Mouse (Mus musculus): ENCODE results near the gene Jak3. TPM values are rescaled to one million over a fixed set of nuclear protein-coding genes. Genes with fewer than 3 reads are reported as not detected.

The Jak3 gene
- polyA plus RNA-seq, 1 experiment from 2014 or later, result 5.2 TPM

DNA sequence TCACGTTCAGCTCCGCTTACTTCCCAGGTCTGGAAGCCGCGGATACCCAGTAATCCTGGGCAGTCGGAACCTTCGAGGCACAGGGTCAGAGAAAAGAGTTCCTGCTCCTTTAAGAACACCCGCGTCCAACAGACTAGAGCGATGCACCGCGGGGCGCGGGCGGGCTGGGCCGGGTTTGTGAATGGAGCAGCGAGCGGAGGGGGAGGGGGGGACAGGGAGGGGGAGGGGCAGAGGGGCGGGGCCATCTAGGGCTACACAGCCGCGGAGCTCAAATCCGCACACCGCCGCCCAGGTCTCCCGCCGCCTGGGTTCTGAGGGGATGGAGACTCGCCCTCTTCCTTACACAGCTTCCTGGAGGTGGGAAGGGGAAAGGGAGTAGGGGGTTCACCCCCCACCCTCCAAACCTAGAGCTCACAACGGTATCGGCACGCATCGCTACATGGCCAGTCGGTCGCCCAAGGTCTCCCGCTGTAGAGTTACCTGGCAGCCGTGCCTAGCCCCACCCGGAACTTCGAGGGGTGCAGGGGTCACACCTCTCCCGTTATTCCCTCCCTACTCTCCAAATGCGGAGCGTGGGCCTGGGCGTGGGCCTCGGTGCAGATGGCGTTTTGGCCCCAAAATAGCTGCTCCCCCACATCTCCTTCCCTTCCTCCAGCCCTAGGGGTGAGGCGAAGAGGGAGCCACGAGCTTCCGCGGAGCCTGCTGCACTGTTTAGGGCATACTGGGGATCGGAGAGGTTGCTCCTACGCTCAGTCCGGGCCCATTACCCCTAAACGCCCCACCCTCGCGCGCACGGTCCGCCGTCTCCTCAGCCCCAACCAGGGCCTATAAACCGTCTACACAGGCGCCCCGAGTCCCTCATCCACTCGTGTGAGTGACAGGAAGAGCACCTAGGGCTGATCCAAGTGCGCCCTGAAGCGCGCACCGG is 5.2 kb upstream of the Jak3 start:
- WGBS, result under 1% methylated on average over 53 of the region's 64 CpGs
- Histone ChIP-seq H3K4me3 (ENCODE audit: low read length) (peak overlapping the region; percentile 43), H3K4me2 (replicated peaks; ENCODE audit: low read depth, low read length) (peak overlapping the region; percentile 90), H3K27me3 (ENCODE audit: control insufficient read depth, insufficient read depth, low read length) (peaks cover 41% of the 10 kb centered on the region), H3K36me3 (ENCODE audit: control insufficient read depth, insufficient read depth, low read length) (no peaks in the 10 kb centered on the region), H3K27ac (ENCODE audit: low read depth, low read length) (no peak overlapping the region), H3K9ac (ENCODE audit: low read depth, low read length) (no peak overlapping the region), H3K9me3 (ENCODE audit: control insufficient read depth, low read length) (no peaks in the 10 kb centered on the region), H3K4me1 (ENCODE audit: control insufficient read depth, insufficient read depth, low read length) (peaks cover 28% of the 10 kb centered on the region; the same call in 1 of the 2 replicates)
- peak; percentile 55 for ATAC-seq (ENCODE audit: low FRiP score, low TSS enrichment)

DNA sequence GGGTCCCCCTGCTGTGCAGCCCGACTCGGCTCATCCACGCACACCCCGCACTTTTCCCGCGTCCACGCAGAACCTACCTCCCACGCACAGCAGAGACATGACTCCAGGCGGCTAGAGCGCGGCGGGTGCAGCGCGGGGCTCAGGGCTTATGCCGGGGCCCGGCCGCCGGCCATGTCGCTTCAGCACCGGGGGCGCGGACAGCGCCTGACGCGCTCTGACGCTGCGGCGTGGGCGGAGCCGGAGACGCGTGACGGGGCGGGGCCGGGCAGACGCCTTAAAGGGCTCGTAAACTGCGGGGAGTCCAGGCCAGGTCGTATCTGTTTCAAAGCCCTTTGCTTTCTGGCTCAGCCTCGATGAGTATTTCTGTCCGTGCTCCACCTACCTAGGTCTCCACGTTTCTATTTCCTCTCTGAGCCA is 4.5 kb upstream of the Jak3 start, which contains the start of gene Unc13a:
Unc13a (minus strand) TSS at position 209 of the 417 bp plus-strand sequence.
- 0% methylated on average over 42 of the region's 42 CpGs for WGBS
- no peaks in the 10 kb centered on the region for H3K36me3 ChIP-seq (ENCODE audit: control insufficient read depth, insufficient read depth, low read length)
- no peaks in the 10 kb centered on the region for H3K9me3 ChIP-seq (ENCODE audit: control insufficient read depth, low read length)
- 0 out of 2 replicates have a peak within 1 kb of the TSS, but pooled peaks have one; percentile 28 for H3K9ac ChIP-seq (ENCODE audit: low read depth, low read length)
- peak within 1 kb of the TSS; percentile 90 for H3K4me2 ChIP-seq (replicated peaks; ENCODE audit: low read depth, low read length)
- H3K27me3 ChIP-seq (ENCODE audit: control insufficient read depth, insufficient read depth, low read length), result peaks cover 44% of the 10 kb centered on the region
- H3K4me3 ChIP-seq (ENCODE audit: low read length), result peak within 1 kb of the TSS; percentile 43
- H3K4me1 ChIP-seq (ENCODE audit: control insufficient read depth, insufficient read depth, low read length), result peaks cover 32% of the 10 kb centered on the region; the same call in 1 of the 2 replicates
- H3K27ac ChIP-seq (ENCODE audit: low read depth, low read length), result no peak within 1 kb of the TSS
- peak; percentile 71 for ATAC-seq (ENCODE audit: low FRiP score, low TSS enrichment)

DNA sequence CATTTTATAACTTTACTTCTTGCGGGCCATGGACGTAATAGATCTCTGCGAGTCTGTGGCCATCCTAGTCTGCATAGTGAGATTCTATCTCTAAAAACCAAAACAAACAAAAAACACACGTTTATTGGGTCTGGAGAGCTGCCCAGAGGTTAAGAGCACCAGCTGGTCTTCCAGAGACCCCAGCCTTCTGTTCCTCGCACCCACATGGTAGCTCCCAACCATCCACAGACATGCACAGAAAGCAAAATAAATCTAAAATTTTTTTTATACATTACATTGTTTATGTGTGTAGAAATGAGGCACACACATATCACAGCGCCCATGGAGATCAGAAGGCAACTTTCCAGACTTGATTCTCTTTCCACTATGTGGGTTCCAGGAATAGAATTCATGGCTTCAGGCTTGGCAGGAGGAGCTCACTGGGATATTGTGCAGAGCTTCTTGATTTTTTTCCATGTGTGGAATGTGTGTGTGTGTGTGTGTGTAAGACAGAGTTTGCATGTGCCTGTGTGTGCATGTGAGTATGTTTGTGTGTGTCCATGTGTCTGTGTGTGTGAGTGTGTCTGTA is 3.8 kb upstream of the Jak3 start:
- Histone ChIP-seq H3K4me1 (ENCODE audit: control insufficient read depth, insufficient read depth, low read length) (peaks cover 33% of the 10 kb centered on the region; the same call in 1 of the 2 replicates), H3K9me3 (ENCODE audit: control insufficient read depth, low read length) (no peaks in the 10 kb centered on the region), H3K4me3 (ENCODE audit: low read length) (peak overlapping the region; percentile 43; the same call in 1 of the 2 replicates), H3K4me2 (replicated peaks; ENCODE audit: low read depth, low read length) (peak overlapping the region; percentile 90), H3K36me3 (ENCODE audit: control insufficient read depth, insufficient read depth, low read length) (no peaks in the 10 kb centered on the region), H3K9ac (ENCODE audit: low read depth, low read length) (no peak overlapping the region), H3K27ac (ENCODE audit: low read depth, low read length) (no peak overlapping the region), H3K27me3 (ENCODE audit: control insufficient read depth, insufficient read depth, low read length) (peaks cover 49% of the 10 kb centered on the region)
- 50% methylated on average over 6 of the region's 6 CpGs for WGBS
- ATAC-seq (ENCODE audit: low FRiP score, low TSS enrichment), result no peak

DNA sequence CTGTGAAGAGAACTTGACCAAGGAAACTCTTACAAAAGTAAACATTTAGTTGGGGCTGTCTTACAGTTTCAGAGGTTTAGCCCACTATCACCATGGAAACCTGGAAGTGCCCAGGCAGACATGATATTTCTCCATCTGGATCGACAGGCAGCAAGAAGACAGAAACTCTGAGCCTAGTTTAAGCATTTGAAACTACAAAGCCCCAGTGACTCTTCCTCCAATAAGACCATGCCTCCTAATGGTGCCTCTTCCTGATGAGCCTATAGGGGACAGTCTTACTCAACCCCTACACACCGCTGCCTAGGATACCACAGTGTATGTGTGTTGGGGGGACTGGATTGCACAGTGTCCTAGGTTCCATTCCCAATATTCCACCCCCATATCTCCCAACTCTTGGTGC is 2.0 kb upstream of the Jak3 start:
- peaks cover 54% of the 10 kb centered on the region for H3K27me3 ChIP-seq (ENCODE audit: control insufficient read depth, insufficient read depth, low read length)
- H3K4me2 ChIP-seq (replicated peaks; ENCODE audit: low read depth, low read length), result no peak overlapping the region
- 76% methylated on average over 2 of the region's 2 CpGs for WGBS

DNA sequence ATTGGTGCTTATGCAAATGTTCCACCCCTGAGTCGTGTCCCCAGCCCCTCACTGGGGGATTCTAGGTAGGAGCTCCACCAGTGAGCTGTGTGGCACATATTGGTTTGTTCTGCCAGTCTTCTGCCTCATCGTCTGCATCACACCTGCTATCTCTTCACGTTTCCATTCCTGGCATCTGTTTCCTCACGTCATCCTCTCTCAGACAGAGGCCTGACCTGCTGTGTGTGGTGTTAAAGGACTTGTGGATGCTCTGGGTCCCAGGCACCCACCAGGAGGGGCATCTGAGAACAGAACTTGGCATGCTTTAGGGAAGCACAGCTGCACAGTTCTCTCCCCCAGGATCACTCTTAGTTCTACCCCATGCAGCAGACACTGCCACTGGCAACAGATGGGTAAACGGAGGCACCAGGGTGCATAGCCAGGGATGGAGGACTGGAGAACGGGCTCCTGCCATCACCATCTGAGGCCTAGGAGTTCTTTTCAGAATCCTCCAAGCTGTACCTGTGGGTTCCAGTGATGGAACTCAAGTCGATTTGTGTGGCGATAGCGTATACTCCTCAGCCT is 558 bp upstream of the Jak3 start:
- H3K27me3 ChIP-seq (ENCODE audit: control insufficient read depth, insufficient read depth, low read length), result peaks cover 54% of the 10 kb centered on the region
- peak overlapping the region; percentile 94 for H3K4me2 ChIP-seq (replicated peaks; ENCODE audit: low read depth, low read length)
- H3K4me1 ChIP-seq (ENCODE audit: control insufficient read depth, insufficient read depth, low read length), result peaks cover 29% of the 10 kb centered on the region; the same call in 1 of the 2 replicates
- no peaks in the 10 kb centered on the region for H3K9me3 ChIP-seq (ENCODE audit: control insufficient read depth, low read length)
- H3K9ac ChIP-seq (ENCODE audit: low read depth, low read length), result no peak overlapping the region
- no peaks in the 10 kb centered on the region for H3K36me3 ChIP-seq (ENCODE audit: control insufficient read depth, insufficient read depth, low read length)
- H3K27ac ChIP-seq (ENCODE audit: low read depth, low read length), result no peak overlapping the region
- H3K4me3 ChIP-seq (ENCODE audit: low read length), result peak overlapping the region; percentile 63; the same call in 1 of the 2 replicates
- WGBS, result 35% methylated on average over 9 of the region's 9 CpGs
- ATAC-seq (ENCODE audit: low FRiP score, low TSS enrichment), result no peak

More for the DNA sequence above, 2.0 kb upstream of the Jak3 start:
- Histone ChIP-seq H3K27ac (ENCODE audit: low read depth, low read length) (no peak overlapping the region), H3K4me3 (ENCODE audit: low read length) (no peak overlapping the region), H3K36me3 (ENCODE audit: control insufficient read depth, insufficient read depth, low read length) (no peaks in the 10 kb centered on the region), H3K9ac (ENCODE audit: low read depth, low read length) (no peak overlapping the region), H3K9me3 (ENCODE audit: control insufficient read depth, low read length) (no peaks in the 10 kb centered on the region), H3K4me1 (ENCODE audit: control insufficient read depth, insufficient read depth, low read length) (peaks cover 23% of the 10 kb centered on the region; the same call in 1 of the 2 replicates)
- ATAC-seq (ENCODE audit: low FRiP score, low TSS enrichment), result no peak

DNA sequence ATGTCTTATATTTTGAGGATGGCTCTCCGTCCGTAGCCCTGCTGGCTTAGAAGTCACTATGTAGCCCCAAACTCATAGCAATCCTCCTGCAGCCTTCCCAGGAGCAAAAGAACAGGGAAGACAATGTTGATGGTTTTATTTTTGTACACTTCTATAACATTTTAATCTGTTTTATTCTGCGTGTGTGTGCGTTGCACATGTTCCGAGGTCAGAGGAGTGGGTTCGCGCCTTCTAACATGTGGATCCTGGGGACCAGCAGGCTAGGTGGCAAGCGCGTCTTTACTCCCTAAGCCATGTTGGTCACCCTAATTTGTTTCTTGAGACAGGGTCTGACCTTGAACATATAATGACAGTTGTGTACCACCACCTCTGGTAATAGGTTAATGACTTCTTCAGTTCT is 707 bp downstream of the Jak3 start:
- WGBS, result 52% methylated on average over 9 of the region's 9 CpGs
- Histone ChIP-seq H3K4me2 (replicated peaks; ENCODE audit: low read depth, low read length) (peak overlapping the region; percentile 94), H3K27me3 (ENCODE audit: control insufficient read depth, insufficient read depth, low read length) (peaks cover 61% of the 10 kb centered on the region), H3K36me3 (ENCODE audit: control insufficient read depth, insufficient read depth, low read length) (no peaks in the 10 kb centered on the region), H3K9me3 (ENCODE audit: control insufficient read depth, low read length) (no peaks in the 10 kb centered on the region), H3K9ac (ENCODE audit: low read depth, low read length) (peak overlapping the region; percentile 69), H3K27ac (ENCODE audit: low read depth, low read length) (no peak overlapping the region), H3K4me1 (ENCODE audit: control insufficient read depth, insufficient read depth, low read length) (peaks cover 24% of the 10 kb centered on the region; the same call in 1 of the 2 replicates), H3K4me3 (ENCODE audit: low read length) (peak overlapping the region; percentile 63)
- ATAC-seq (ENCODE audit: low FRiP score, low TSS enrichment), result no peak

DNA sequence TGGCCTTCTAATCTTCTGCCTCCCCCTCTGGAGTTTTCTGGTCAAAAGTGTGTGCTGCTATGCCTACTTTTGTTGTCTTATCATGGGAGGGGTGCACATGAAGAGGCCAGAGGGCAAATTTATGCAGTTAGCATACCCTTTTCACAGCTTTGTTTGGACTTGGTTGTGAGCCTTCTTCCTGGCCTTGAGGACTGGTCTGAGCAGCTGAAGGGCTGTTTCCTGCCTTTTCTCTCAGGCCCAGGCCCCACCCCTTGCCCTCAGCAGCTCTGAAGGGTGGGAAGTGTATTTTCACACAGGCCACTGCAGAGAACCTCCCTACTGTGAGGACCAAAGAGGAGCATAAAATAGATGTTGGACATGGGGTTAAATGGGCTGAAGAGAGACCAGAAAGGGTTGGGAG is 1.5 kb downstream of the Jak3 start:
- peaks cover 21% of the 10 kb centered on the region; the same call in 1 of the 2 replicates for H3K4me1 ChIP-seq (ENCODE audit: control insufficient read depth, insufficient read depth, low read length)
- no peak overlapping the region for H3K9ac ChIP-seq (ENCODE audit: low read depth, low read length)
- H3K27me3 ChIP-seq (ENCODE audit: control insufficient read depth, insufficient read depth, low read length), result peaks cover 69% of the 10 kb centered on the region
- H3K36me3 ChIP-seq (ENCODE audit: control insufficient read depth, insufficient read depth, low read length), result no peaks in the 10 kb centered on the region
- no peak overlapping the region for H3K27ac ChIP-seq (ENCODE audit: low read depth, low read length)
- no peak for ATAC-seq (ENCODE audit: low FRiP score, low TSS enrichment)
- H3K4me2 ChIP-seq (replicated peaks; ENCODE audit: low read depth, low read length), result no peak overlapping the region
- H3K9me3 ChIP-seq (ENCODE audit: control insufficient read depth, low read length), result no peaks in the 10 kb centered on the region
- no peak overlapping the region for H3K4me3 ChIP-seq (ENCODE audit: low read length)

DNA sequence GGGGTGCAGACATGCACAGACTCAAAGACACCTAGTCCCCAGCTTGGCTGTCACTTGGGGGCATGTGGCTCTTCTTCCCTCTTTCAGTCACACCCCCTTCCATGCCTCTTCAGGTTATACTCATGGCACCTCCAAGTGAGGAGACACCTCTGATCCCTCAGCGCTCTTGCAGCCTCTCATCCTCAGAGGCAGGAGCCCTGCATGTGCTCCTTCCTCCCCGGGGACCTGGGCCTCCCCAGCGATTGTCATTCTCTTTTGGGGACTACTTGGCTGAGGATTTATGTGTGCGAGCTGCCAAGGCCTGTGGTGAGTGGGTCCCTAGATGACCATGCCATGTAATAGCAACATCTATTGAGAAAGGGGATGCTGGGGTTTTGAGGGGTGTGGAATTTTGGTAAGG is 2.1 kb downstream of the Jak3 start:
- peaks cover 76% of the 10 kb centered on the region for H3K27me3 ChIP-seq (ENCODE audit: control insufficient read depth, insufficient read depth, low read length)
- H3K27ac ChIP-seq (ENCODE audit: low read depth, low read length), result no peak overlapping the region
- H3K9me3 ChIP-seq (ENCODE audit: control insufficient read depth, low read length), result no peaks in the 10 kb centered on the region
- no peak overlapping the region for H3K4me3 ChIP-seq (ENCODE audit: low read length)
- H3K9ac ChIP-seq (ENCODE audit: low read depth, low read length), result no peak overlapping the region
- no peak overlapping the region for H3K4me2 ChIP-seq (replicated peaks; ENCODE audit: low read depth, low read length)
- WGBS, result 60% methylated on average over 4 of the region's 4 CpGs
- no peak for ATAC-seq (ENCODE audit: low FRiP score, low TSS enrichment)
- H3K36me3 ChIP-seq (ENCODE audit: control insufficient read depth, insufficient read depth, low read length), result no peaks in the 10 kb centered on the region
- peaks cover 21% of the 10 kb centered on the region; the same call in 1 of the 2 replicates for H3K4me1 ChIP-seq (ENCODE audit: control insufficient read depth, insufficient read depth, low read length)

Measured in kidney, embryonic 14.5 days (tissue).